Mouse (Mus musculus) frontal cortex, postnatal 14 days (tissue): Measurements from ENCODE around the gene Rnf216.
A peak's percentile ranks its signal among the peaks of the same experiment; 100 is the strongest.

ENCODE experiments used
- DNase-seq, 2 experiments: peaks; one replicate each; pipeline ENCODE4 v3.0.0; 2022; ENCODE audit warnings: low spot score in 2 of 2

Rnf216 gene

DNA sequence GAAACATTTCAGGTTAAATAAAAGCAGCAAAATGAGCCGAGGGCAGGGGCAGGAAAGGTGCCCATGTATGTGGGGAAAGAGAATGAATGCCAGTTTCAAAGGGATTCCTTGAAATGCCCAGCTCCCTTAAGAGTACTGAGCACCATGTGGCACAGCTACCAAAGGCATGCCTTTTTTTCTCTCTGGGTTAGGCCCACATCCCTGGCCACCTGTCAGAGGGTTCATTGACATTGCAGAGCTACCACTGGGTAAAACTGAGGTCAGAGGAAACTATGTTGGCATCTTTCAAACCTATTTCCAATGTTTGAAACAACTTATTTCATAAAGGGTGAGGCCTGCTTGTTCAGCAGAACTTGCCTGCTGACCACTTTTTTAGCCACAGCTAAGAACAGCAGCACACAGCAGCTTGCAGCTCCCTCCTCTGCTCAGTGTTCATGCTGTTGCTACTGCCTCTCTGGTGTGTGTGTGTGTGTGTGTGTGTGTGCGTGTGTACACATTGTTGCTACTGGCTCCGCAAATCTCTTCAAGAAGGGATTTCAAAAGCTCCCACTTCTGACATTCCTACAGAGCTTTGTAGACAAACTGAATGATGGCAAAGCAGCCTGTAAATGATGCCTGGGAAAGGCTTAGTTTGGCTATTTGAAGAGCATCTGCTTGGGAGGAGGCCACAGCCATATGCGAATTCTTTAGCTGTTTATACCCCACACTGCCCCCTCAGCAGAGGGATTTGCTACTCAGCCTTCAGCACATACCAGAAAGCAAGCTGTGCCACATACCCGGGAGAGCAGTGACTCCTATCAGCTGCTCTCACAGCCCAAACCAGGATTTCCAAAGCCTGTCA, 59.4 kb downstream of the Rnf216 start:
- peak; percentile 34 to 40 for DNase-seq

DNA sequence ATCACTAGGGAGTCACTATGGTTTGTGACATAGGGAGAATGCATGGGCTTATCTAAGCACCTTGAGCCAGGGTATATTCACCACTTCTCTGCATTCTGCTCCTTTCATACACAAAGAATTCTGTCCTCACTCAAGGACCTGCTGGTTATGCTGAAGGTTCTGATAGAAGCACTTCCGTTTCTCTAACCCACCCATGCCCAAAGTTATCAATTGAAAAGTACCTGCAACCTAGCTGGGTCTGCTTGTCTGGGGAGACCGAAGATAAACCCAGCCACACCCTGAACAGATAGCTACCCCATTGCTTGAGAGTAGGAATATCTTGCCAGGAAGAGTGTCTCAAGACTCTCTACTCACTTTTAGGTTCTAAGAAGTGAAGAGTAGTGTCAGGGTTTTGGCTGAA, 60.1 kb downstream of the Rnf216 start:
- no peak for DNase-seq

DNA sequence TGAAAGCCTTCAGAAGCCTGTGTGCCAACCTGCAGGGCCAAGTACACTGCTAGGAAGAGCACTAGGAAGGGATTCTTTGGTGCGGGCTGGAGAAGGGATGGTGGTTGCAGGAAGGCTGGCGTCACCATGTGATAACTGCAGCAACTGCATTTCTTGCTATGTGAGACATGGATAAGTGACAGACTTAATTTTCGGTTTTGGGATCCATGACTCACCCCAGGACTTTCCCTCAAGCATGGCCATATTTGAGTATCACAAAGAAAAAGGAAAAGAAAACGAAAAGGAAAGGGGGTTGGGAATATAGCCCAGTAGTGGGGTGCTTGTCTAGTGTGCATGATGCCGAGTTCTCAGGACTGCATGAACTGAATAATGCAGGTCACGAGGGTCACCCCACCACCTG, 60.9 kb downstream of the Rnf216 start:
- no peak for DNase-seq

DNA sequence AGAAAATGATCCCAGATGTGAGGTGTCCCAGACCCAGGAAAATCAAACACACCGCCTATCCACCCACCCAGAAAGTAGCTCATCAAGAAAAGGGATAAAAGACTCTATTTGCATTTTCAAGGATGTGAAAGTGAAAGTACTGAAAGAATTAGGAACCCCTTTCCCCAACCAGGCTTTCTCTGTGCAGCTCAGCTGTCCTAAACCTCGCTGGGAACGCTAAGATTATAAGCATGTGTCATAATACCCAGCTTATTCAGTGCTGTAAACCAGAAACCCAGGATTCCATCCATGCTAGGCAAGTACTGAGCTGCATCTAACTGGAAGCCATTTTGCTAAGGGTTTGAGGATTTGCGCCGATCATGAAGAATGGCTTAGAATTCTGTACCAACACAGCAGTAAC, 62.5 kb downstream of the Rnf216 start:
- DNase-seq: no peak

DNA sequence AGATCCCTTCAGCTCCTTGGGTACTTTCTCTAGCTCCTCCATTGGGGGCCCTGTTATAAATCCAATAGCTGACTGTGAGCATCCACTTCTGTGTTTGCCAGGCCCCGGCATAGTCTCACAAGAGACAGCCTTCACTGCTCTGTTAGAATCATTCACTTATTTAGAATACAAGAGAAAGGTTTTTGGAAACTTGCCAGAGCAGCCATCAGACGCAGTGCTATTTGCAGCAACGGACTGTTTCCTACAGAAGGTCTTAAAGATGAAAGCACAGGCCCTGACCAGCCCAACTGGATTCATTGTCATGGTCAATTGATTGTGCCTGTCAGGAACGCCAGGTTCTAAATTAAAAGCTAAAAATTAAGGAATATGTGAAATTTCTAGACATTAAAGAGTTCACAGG, 63.0 kb downstream of the Rnf216 start:
- no peak for DNase-seq

- DNase-seq: no peak
These were observed 63.8 kb downstream of the Rnf216 start for GRCm38 (mm10) chr5:143049013-143049385.

DNA sequence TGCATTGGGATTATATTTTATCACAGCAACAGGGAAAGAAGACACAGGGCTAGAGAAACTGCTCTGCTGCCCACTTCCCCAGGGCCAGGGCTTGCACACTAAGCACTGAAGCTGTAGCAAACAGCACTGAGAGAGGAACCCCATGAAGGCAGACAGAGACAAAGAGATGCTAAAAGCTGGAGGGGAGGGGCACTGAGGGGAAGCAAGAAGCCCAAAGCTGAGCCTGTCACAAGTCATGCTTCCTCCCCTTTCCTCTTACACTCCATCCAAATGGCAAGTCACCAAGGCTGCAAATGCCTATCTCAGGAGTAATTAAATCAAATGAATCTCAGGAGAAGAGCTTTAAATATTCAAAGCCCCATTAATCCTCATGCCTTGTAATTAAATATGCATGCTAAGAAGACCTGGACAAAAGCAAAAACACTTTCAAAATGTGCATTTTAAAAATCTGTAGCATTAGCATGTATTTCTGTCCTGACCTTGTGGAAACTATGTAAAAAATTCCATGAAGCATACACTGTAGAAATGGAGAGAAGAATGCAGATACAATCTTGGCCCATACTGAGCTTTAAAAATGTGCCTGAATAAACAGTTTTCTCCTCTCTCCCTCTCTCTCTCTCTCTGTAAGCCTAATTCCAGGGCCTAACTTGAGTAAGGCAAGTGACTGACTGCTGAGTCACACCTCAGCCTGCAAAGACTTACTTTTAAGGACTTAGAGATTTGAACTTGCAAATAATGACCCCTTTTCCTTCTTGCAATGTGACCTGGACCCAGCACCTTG, 64.4 kb downstream of the Rnf216 start:
- no peak for DNase-seq

DNA sequence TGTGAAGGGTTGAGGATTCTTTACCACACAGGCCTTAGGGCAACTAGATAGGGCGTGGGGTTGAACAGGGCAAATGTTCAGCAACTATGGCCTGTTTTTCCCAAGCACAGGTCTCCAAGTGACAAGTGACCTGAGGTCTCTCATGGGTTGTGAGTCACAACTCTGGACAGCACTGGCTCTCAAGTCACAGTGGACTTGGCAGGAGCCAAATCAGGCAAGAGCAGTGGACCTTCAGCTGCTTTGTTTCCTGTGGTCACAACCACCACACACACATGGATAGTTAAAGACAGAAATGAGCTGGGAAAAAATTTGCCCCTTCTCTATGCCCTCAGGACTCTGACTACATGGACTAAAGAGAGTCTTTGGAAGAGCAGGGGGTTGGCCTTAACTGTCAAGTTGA, 65.2 kb downstream of the Rnf216 start:
- no peak for DNase-seq

- DNase-seq: no peak
These were observed 68.9 kb downstream of the Rnf216 start for GRCm38 (mm10) chr5:143043902-143044301.

GRCm38 (mm10) chr5:143043285-143043684, 69.5 kb downstream of the Rnf216 start:
- no peak for DNase-seq

DNA sequence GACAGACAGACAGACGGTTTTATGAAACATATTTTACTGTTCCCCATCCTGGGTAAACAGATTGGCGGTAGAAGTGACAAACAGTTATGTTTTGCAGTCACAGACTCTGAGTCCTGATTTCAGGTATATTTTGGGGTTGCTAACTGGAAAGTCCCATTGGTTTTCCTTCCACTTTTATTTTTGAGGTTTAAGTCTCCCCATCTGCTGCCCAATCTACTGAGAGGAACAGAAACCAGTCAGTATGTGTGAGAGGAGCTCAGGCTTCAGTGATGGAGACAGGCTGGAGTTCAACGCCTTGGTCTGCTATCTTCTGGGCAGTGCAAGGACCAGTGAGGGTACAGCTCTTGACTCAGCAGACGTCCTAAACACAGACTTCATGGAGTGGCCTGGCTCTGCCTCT, 74.0 kb downstream of the Rnf216 start:
- no peak for DNase-seq

GRCm38 (mm10) chr5:143037201-143037600, 75.6 kb downstream of the Rnf216 start:
- DNase-seq: no peak

- no peak for DNase-seq
These were observed 76.7 kb downstream of the Rnf216 start for GRCm38 (mm10) chr5:143036052-143036451.

GRCm38 (mm10) chr5:143035271-143035670, 77.5 kb downstream of the Rnf216 start:
- DNase-seq: no peak

GRCm38 (mm10) chr5:143034108-143034507, 78.7 kb downstream of the Rnf216 start:
- no peak for DNase-seq

GRCm38 (mm10) chr5:143033277-143033676, 79.5 kb downstream of the Rnf216 start:
- no peak for DNase-seq

- no peak for DNase-seq
These were observed 80.1 kb downstream of the Rnf216 start for GRCm38 (mm10) chr5:143032639-143033146.

DNA sequence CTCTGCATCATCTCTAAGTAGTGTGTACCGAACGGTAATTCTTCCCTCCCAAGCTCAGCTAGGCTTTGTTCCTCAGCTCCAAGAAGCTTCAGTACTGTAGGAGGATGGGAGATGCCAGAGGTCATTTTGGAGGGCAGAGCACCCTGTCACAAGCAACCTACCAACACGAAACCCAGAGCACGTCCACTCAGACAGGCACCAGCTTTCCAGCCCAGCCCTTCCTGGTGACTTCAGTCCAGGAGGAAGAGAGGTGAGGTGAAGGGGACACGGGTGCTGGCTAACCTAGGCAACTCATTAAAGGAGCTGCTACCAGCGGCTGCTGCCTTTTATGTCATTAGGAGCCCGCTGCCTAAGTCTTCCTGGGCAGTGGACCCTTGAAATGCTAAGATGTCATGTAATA, 81.1 kb downstream of the Rnf216 start:
- DNase-seq: no peak

GRCm38 (mm10) chr5:143031193-143031592, 81.6 kb downstream of the Rnf216 start:
- no peak for DNase-seq

DNA sequence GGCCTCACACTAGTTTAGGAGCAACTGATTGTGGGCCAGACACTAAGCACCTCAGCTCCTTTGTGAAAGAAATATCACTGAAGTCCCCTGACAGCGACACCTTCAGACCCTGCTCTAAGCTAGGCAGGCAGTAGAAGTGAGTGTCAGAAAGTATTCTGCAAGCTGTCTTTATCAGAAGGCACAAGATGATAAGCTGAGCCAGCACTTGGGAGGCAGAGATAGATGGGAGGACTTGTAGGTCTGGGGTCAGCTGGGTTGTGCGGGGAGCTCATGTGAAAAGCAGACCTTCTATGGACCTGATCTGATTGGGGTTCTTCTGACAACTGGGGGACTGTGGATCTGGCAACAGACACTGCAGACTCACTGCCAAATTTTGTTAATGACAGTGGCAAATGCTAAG, 88.9 kb downstream of the Rnf216 start:
- DNase-seq: no peak

GRCm38 (mm10) chr5:143022956-143023355, 89.8 kb downstream of the Rnf216 start:
- no peak for DNase-seq

GRCm38 (mm10) chr5:143017401-143017800, 95.4 kb downstream of the Rnf216 start:
- DNase-seq: no peak

GRCm38 (mm10) chr5:143009383-143009782, 103.4 kb downstream of the Rnf216 start:
- DNase-seq: no peak
